Mouse (Mus musculus) testis, adult 2 months (tissue): ENCODE measurements around the gene Ppm1a.

Experiments
- CTCF ChIP-seq: fragments of 200-500 bp; IDR thresholded peaks from 2 replicates; pipeline ENCODE4 v1.5.1; 2012; ENCODE audit warnings: low read depth, mild to moderate bottlenecking, inconsistent platforms, low read length, moderate library complexity; ENCODE audit not compliant: control insufficient read depth, insufficient read depth, insufficient replicate concordance
- POLR2A ChIP-seq: fragments of 200-500 bp; IDR thresholded peaks from 2 replicates; pipeline ENCODE4 v1.6.1; 2012; ENCODE audit warnings: low read depth, mild to moderate bottlenecking, inconsistent platforms, low read length, moderate library complexity; ENCODE audit not compliant: control insufficient read depth

GRCm38 (mm10) chr12:72750016-72750415, 7.2 kb upstream of the Ppm1a start:
- TF ChIP-seq CTCF (no peak), POLR2A (no peak)
